19 mouse cellular contexts compared by ENCODE assay signal in genomic region chr15:78698491-78699135, GRCm38 (mm10). TPM values are rescaled to one million over a fixed set of nuclear protein-coding genes. Genes with fewer than 3 reads are reported as not detected.
A peak's percentile ranks its signal among the peaks of the same experiment; 100 is the strongest.
DNase-seq lines count a peak whose midpoint lies in the region; ATAC-seq and TF ChIP-seq lines count a peak whose summit lies in the region.
"Had no signal": no experiment of that assay in that cellular context is flagged by ENCODE, and none has a peak within 500 bp of the region (broad histone marks: within the 10 kb centered on the region; RNA-seq: fewer than 3 reads in every experiment).

No protein-coding gene starts in this region.

- ATAC-seq in hindbrain, embryonic 15.5 days (ENCODE audit: low FRiP score, low read depth) = peak; percentile 17; the same call in 1 of the 2 replicates

- intact Hi-C loops in left cerebral cortex, adult 2 months (cut with DNase I) = no loop called here

- WGBS in hindbrain, embryonic 15.5 days = 65% methylated on average over 13 of the region's 13 CpGs

- TF ChIP-seq CTCF in left cerebral cortex, adult 2 months (IDR thresholded peaks at IDR 0.05) = no peak

- H3K9ac ChIP-seq in hindbrain, embryonic 15.5 days = no peak overlapping the region
- H3K9ac ChIP-seq: heart, embryonic 15.5 days; limb, embryonic 13.5 days; liver, embryonic 15.5 days; midbrain, embryonic 12.5 days had no signal

- H3K4me3 ChIP-seq in left cerebral cortex, adult 2 months = no peak overlapping the region
- no peak overlapping the region for H3K4me3 ChIP-seq in hindbrain, embryonic 15.5 days
- H3K4me3 ChIP-seq: heart, embryonic 15.5 days; limb, embryonic 13.5 days; liver, embryonic 15.5 days; midbrain, embryonic 12.5 days had no signal

- H3K27ac ChIP-seq in left cerebral cortex, adult 2 months = peak overlapping the region; percentile 64
- peak overlapping the region; percentile 67 for H3K27ac ChIP-seq in hindbrain, embryonic 15.5 days (replicated peaks)
- H3K27ac ChIP-seq: heart, embryonic 15.5 days; limb, embryonic 13.5 days; liver, embryonic 15.5 days; midbrain, embryonic 12.5 days; stomach, postnatal 0 days had no signal

- H3K9me3 ChIP-seq in hindbrain, embryonic 15.5 days = no peaks in the 10 kb centered on the region
- H3K9me3 ChIP-seq: heart, embryonic 15.5 days; limb, embryonic 13.5 days; liver, embryonic 15.5 days; midbrain, embryonic 12.5 days had no signal

- no peak overlapping the region for H3K4me2 ChIP-seq in hindbrain, embryonic 15.5 days
- H3K4me2 ChIP-seq: heart, embryonic 15.5 days; limb, embryonic 13.5 days; liver, embryonic 15.5 days; midbrain, embryonic 12.5 days had no signal

- no peaks in the 10 kb centered on the region for H3K36me3 ChIP-seq in hindbrain, embryonic 15.5 days
- H3K36me3 ChIP-seq: heart, embryonic 15.5 days; limb, embryonic 13.5 days; liver, embryonic 15.5 days; midbrain, embryonic 12.5 days had no signal

- H3K4me1 ChIP-seq in hindbrain, embryonic 15.5 days (replicated peaks) = peaks cover 17% of the 10 kb centered on the region
- H3K4me1 ChIP-seq: heart, embryonic 15.5 days; limb, embryonic 13.5 days; liver, embryonic 15.5 days had no signal

- DNase-seq in cerebellum, postnatal 10 days = peak; percentile 78 to 88
- no peak for DNase-seq in cerebellum, adult 11 months
- DNase-seq in left cerebral cortex, adult 2 months (ENCODE audit: extremely low spot score in 1 of 2, low spot score in 2 of 2) = no peak
- no peak for DNase-seq in left cerebral cortex, adult 18-20 months (ENCODE audit: low spot score in 2 of 2)
- DNase-seq in brain, adult 2 months (ENCODE audit: low read depth, low spot score) = peak; percentile 74
- DNase-seq in embryo, embryonic 10 days (ENCODE audit: low spot score) = no peak
- DNase-seq in urinary bladder, adult 18-20 months (ENCODE audit: low spot score in 2 of 2) = no peak
- DNase-seq: adrenal gland, postnatal 10 days; cerebellum, adult 9-10 months; kidney, adult 9 months; retina, postnatal 1 day; thymus, postnatal 25 days had no signal

- no peaks in the 10 kb centered on the region for H3K27me3 ChIP-seq in hindbrain, embryonic 15.5 days

RNA-seq across cellular contexts. Expression of gene Elfn2, which starts 20.0 kb away (rescaled TPM):
- 100 to 1,000 TPM; 144 to 177 TPM for total RNA-seq in left cerebral cortex, adult 2 months (2021)
- 100 to 1,000 TPM; 165 to 168 TPM for total RNA-seq in left cerebral cortex, adult 18-20 months (2021)
- polyA plus RNA-seq in hindbrain, embryonic 15.5 days (2015; fragmentation: Nextera tagmentation; extraction: Ambion mirVana) = 10.6 and 11.7 TPM in 2 replicates
- total RNA-seq: granulocyte monocyte progenitor cell, adult 5-6 weeks had no signal
- polyA plus RNA-seq: liver, embryonic 15.5 days had no signal

Comparison
In these comparisons a context has a peak if more than half of its experiments do, and no peak if none do; other contexts are left out.
1. DNase-seq: peak in cerebellum, postnatal 10 days (2 of 2) and brain, adult 2 months (single experiment); none in cerebellum, adult 11 months (single experiment), left cerebral cortex, adult 2 months (0 of 2), left cerebral cortex, adult 18-20 months (0 of 2), embryo, embryonic 10 days (single experiment) and urinary bladder, adult 18-20 months (0 of 2).